ENCODE assay signal across 9 mouse cellular contexts in genomic region chr17:26235077-26235815, GRCm38 (mm10). TPM values are rescaled to one million over a fixed set of nuclear protein-coding genes. Genes with fewer than 3 reads are reported as not detected.
DNase-seq lines count a peak whose midpoint lies in the region; ATAC-seq and TF ChIP-seq lines count a peak whose summit lies in the region.
"Had no signal": no experiment of that assay in that cellular context is flagged by ENCODE, and none has a peak within 500 bp of the region (broad histone marks: within the 10 kb centered on the region; RNA-seq: fewer than 3 reads in every experiment).

No protein-coding gene starts in this region.

- no peaks in the 10 kb centered on the region; the same call in 1 of the 2 replicates for H3K36me3 ChIP-seq in kidney, adult 2 months (ENCODE audit: control insufficient read depth, insufficient read depth, low read length)
- H3K36me3 ChIP-seq in megakaryocyte, embryonic 14.5 days (replicated peaks; ENCODE audit: low read length), result no peaks in the 10 kb centered on the region

- H3K27ac ChIP-seq in kidney, adult 2 months (ENCODE audit: insufficient read depth, low read depth, low read length), result peak overlapping the region; percentile 35
- H3K27ac ChIP-seq in bone marrow macrophage, adult 2 months (ENCODE audit: insufficient read depth, low read depth, low read length), result peak overlapping the region; percentile 97

- H3K4me1 ChIP-seq in kidney, adult 2 months (ENCODE audit: control insufficient read depth, insufficient read depth, low read length), result peaks cover 3% of the 10 kb centered on the region
- peaks cover 55% of the 10 kb centered on the region for H3K4me1 ChIP-seq in bone marrow macrophage, adult 2 months (ENCODE audit: control insufficient read depth, insufficient read depth, low read length)
- H3K4me1 ChIP-seq in megakaryocyte, embryonic 14.5 days, result peaks cover 18% of the 10 kb centered on the region

- ATAC-seq in granulocyte monocyte progenitor cell, adult 5-6 weeks (replicated peaks; ENCODE audit: poor library complexity, severe bottlenecking), result peak; percentile 38; the same call in 1 of the 2 replicates

- H3K9me3 ChIP-seq in megakaryocyte, embryonic 14.5 days, result 0 out of 2 replicates have a peak, but pooled peaks cover 5% of the 10 kb centered on the region

- DNase-seq in kidney, adult 2 months, result no peak
- DNase-seq in kidney, adult 8-10 months, result no peak
- DNase-seq in adrenal gland, postnatal 25 days, result no peak
- no peak for DNase-seq in thymus, postnatal 10 days (ENCODE audit: low spot score in 2 of 2)
- no peak for DNase-seq in urinary bladder, postnatal 10 days (ENCODE audit: low spot score)
- DNase-seq: kidney, adult 11 months had no signal

- H3K4me3 ChIP-seq in kidney, adult 2 months (ENCODE audit: insufficient read depth, low read depth, low read length), result no peak overlapping the region
- peak overlapping the region; percentile 28 for H3K4me3 ChIP-seq in bone marrow macrophage, adult 2 months (ENCODE audit: insufficient read depth, low read length)
- H3K4me3 ChIP-seq in megakaryocyte, embryonic 14.5 days (replicated peaks), result peak overlapping the region; percentile 23

- TF ChIP-seq POLR2A in kidney, adult 2 months (IDR thresholded peaks at IDR 0.05; ENCODE audit: low read depth, low read length), result no peak
- TF ChIP-seq POLR2A in bone marrow macrophage, adult 2 months (IDR thresholded peaks at IDR 0.05; ENCODE audit: borderline replicate concordance, low read depth, low read length), result no peak

- 65% methylated on average over 13 of the region's 13 CpGs for WGBS in kidney, adult 2 months

- TF ChIP-seq CTCF in kidney, adult 2 months (conservative IDR thresholded peaks at IDR 0.05; ENCODE audit: insufficient read depth, insufficient read length, low read depth, low read length), result no peak
- no peak for TF ChIP-seq CTCF in bone marrow macrophage, adult 2 months (IDR thresholded peaks at IDR 0.05; ENCODE audit: low read depth, low read length)

- no peaks in the 10 kb centered on the region for H3K27me3 ChIP-seq in kidney, adult 2 months (replicated peaks; ENCODE audit: control insufficient read depth, insufficient read depth, low read length)
- H3K27me3 ChIP-seq in megakaryocyte, embryonic 14.5 days (replicated peaks), result peaks cover 2% of the 10 kb centered on the region

RNA-seq across cellular contexts. Expression of gene Fam234a, which starts 8.8 kb away (rescaled TPM):
- polyA plus RNA-seq in kidney, adult 2 months (2012; rRNA removed), result 112 and 124 TPM in 2 replicates
- polyA plus RNA-seq in bone marrow macrophage, adult 2 months (2012; ENCODE audit: insufficient read depth, insufficient read length, missing spikeins), result 117 and 136 TPM in 2 replicates
- total RNA-seq in granulocyte monocyte progenitor cell, adult 5-6 weeks (2014; fragmentation: Nextera tagmentation), result 12.8 and 15.4 TPM in 2 replicates
- total RNA-seq in granulocyte monocyte progenitor cell, adult 5-6 weeks (2017), result 5.1 and 6.1 TPM in 2 replicates
- polyA plus RNA-seq in megakaryocyte, embryonic 14.5 days (2012; ENCODE audit: insufficient read depth, low replicate concordance), result 7.0 and 8.3 TPM in 2 replicates
- total RNA-seq in adrenal gland, postnatal 25 days (2021), result 97.5 and 119 TPM in 2 replicates

RNA-seq across cellular contexts. Expression of gene Luc7l, which starts 17.4 kb away (rescaled TPM):
- 16.0 and 17.5 TPM in 2 replicates for polyA plus RNA-seq in kidney, adult 2 months (2012; rRNA removed)
- 37.4 and 41.2 TPM in 2 replicates for polyA plus RNA-seq in bone marrow macrophage, adult 2 months (2012; ENCODE audit: insufficient read depth, insufficient read length, missing spikeins)
- 63.7 and 74.9 TPM in 2 replicates for total RNA-seq in granulocyte monocyte progenitor cell, adult 5-6 weeks (2014; fragmentation: Nextera tagmentation)
- total RNA-seq in granulocyte monocyte progenitor cell, adult 5-6 weeks (2017), result 60.0 and 122 TPM in 2 replicates
- 8.5 and 23.7 TPM in 2 replicates for polyA plus RNA-seq in megakaryocyte, embryonic 14.5 days (2012; ENCODE audit: insufficient read depth, low replicate concordance)
- 73.2 and 77.1 TPM in 2 replicates for total RNA-seq in adrenal gland, postnatal 25 days (2021)

RNA-seq across cellular contexts. Expression of gene Arhgdig, which starts 27.7 kb away (rescaled TPM):
- 3.4 and 4.4 TPM in 2 replicates for polyA plus RNA-seq in kidney, adult 2 months (2012; rRNA removed)
- polyA plus RNA-seq in bone marrow macrophage, adult 2 months (2012; ENCODE audit: insufficient read depth, insufficient read length, missing spikeins), result not detected in 2 replicates
- not detected in 2 replicates for total RNA-seq in granulocyte monocyte progenitor cell, adult 5-6 weeks (2014; fragmentation: Nextera tagmentation)
- total RNA-seq in granulocyte monocyte progenitor cell, adult 5-6 weeks (2017), result 0.98 TPM in 1 of 2 replicates, not detected in the other
- polyA plus RNA-seq in megakaryocyte, embryonic 14.5 days (2012; ENCODE audit: insufficient read depth, low replicate concordance), result not detected in 2 replicates
- total RNA-seq in adrenal gland, postnatal 25 days (2021), result 7.5 and 7.7 TPM in 2 replicates

RNA-seq across cellular contexts. Expression of gene Rgs11, which starts 32.5 kb away (rescaled TPM):
- 25.0 and 32.0 TPM in 2 replicates for polyA plus RNA-seq in kidney, adult 2 months (2012; rRNA removed)
- 4.7 and 6.6 TPM in 2 replicates for polyA plus RNA-seq in bone marrow macrophage, adult 2 months (2012; ENCODE audit: insufficient read depth, insufficient read length, missing spikeins)
- total RNA-seq in granulocyte monocyte progenitor cell, adult 5-6 weeks (2014; fragmentation: Nextera tagmentation), result not detected in 2 replicates
- not detected in 2 replicates for total RNA-seq in granulocyte monocyte progenitor cell, adult 5-6 weeks (2017)
- 0.84 and 8.2 TPM in 2 replicates for polyA plus RNA-seq in megakaryocyte, embryonic 14.5 days (2012; ENCODE audit: insufficient read depth, low replicate concordance)
- total RNA-seq in adrenal gland, postnatal 25 days (2021), result 39.5 and 57.6 TPM in 2 replicates

RNA-seq across cellular contexts. Expression of gene Pdia2, which starts 36.4 kb away (rescaled TPM):
- polyA plus RNA-seq in kidney, adult 2 months (2012; rRNA removed), result 0.20 and 0.37 TPM in 2 replicates
- not detected in 2 replicates for polyA plus RNA-seq in bone marrow macrophage, adult 2 months (2012; ENCODE audit: insufficient read depth, insufficient read length, missing spikeins)
- not detected in 2 replicates for total RNA-seq in granulocyte monocyte progenitor cell, adult 5-6 weeks (2014; fragmentation: Nextera tagmentation)
- total RNA-seq in granulocyte monocyte progenitor cell, adult 5-6 weeks (2017), result 0.30 TPM in 1 of 2 replicates, not detected in the other
- not detected in 2 replicates for polyA plus RNA-seq in megakaryocyte, embryonic 14.5 days (2012; ENCODE audit: insufficient read depth, low replicate concordance)
- 1.6 and 2.3 TPM in 2 replicates for total RNA-seq in adrenal gland, postnatal 25 days (2021)

Comparison
In these comparisons a context has a peak if more than half of its experiments do, and no peak if none do; other contexts are left out.
1. RNA of gene Fam234a, which starts 8.8 kb away (polyA plus RNA-seq): 117 to 136 TPM in bone marrow macrophage, adult 2 months and 112 to 124 TPM in kidney, adult 2 months; 7.0 to 8.3 TPM in megakaryocyte, embryonic 14.5 days; every median in the first group is over 10 times any median in the second.